Mouse (Mus musculus): ENCODE data around the gene Aldh2. TPM values are rescaled to one million over a fixed set of nuclear protein-coding genes. Genes with fewer than 3 reads are reported as not detected.
A peak's percentile ranks its signal among the peaks of the same experiment; 100 is the strongest.

The Aldh2 gene
- polyA plus RNA-seq, 1 experiment from 2014 or later: 38.3 TPM

DNA sequence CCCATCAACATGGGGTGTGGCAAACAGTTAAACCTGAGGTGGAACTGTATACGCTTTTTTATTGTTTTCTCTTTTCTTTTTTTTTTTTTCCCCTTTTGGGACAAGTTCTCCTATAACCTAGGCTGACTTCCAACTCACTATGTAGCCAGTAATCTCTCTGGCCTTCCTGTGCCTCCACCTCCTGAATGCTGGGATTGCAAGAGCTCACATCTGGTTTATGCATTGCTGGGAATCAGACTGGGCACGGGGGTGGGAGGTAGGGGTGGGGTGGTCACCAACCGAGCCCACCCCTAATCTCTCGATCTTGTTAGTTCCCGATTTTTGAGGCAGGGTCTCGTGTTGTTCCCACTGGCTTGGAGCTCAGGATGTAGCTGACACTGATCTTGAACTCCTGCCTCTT, 3.7 kb downstream of the Aldh2 start:
- Histone ChIP-seq H3K4me2 (ENCODE audit: low read length) (no peak overlapping the region), H3K9ac (ENCODE audit: low read length) (no peak overlapping the region), H3K9me3 (replicated peaks; ENCODE audit: control insufficient read depth, low read length) (no peaks in the 10 kb centered on the region), H3K27ac (ENCODE audit: low read depth, low read length) (no peak overlapping the region), H3K27me3 (replicated peaks; ENCODE audit: control insufficient read depth, insufficient read depth, low read length) (no peaks in the 10 kb centered on the region), H3K36me3 (ENCODE audit: control insufficient read depth, insufficient read depth, low read length) (no peaks in the 10 kb centered on the region), H3K4me3 (ENCODE audit: low read depth, low read length) (no peak overlapping the region), H3K4me1 (ENCODE audit: control insufficient read depth, insufficient read depth, low read length) (peaks cover 8% of the 10 kb centered on the region)
- no peak for DNase-seq (ENCODE audit: low spot score)
- no peak for ATAC-seq
- 88% methylated on average over 6 of the region's 6 CpGs for WGBS

DNA sequence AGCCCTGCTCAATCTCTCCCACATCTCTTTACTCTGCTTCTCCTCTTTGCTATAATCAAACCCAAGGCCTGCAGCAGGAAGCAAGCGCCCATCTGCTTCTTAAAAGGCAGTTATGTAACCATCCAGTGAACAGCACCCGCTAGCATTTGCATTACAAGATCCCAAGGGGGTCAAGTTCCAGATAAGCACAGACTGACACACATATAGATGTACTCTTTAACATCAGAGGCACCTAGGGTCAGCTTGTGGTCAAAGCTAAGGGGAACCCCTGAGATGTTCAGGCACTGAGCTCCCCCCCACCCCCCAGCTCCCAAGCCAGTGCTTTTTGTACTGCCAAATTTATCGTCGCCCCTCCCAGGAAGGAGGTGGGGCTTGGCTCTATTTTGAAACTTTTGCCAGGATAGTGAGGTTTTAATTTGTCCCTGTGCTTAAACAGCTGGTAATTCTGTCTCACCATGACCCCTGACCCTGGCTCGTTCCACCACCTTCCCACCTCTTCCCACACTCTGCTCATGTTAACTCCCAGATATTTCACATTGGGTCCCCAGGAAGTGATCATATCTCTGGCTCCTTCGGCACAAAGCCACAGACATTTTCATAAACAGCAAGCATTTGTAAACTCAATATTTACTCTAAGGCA, 7.1 kb downstream of the Aldh2 start:
- no peak overlapping the region for H3K27ac ChIP-seq (ENCODE audit: low read depth, low read length)
- no peaks in the 10 kb centered on the region for H3K27me3 ChIP-seq (replicated peaks; ENCODE audit: control insufficient read depth, insufficient read depth, low read length)
- no peak overlapping the region for H3K4me2 ChIP-seq (ENCODE audit: low read length)
- H3K36me3 ChIP-seq (ENCODE audit: control insufficient read depth, insufficient read depth, low read length): no peaks in the 10 kb centered on the region
- no peaks in the 10 kb centered on the region for H3K9me3 ChIP-seq (replicated peaks; ENCODE audit: control insufficient read depth, low read length)
- H3K4me1 ChIP-seq (ENCODE audit: control insufficient read depth, insufficient read depth, low read length): no peaks in the 10 kb centered on the region
- no peak overlapping the region for H3K9ac ChIP-seq (ENCODE audit: low read length)
- 84% methylated on average over 6 of the region's 6 CpGs for WGBS
- H3K4me3 ChIP-seq (ENCODE audit: low read depth, low read length): no peak overlapping the region
- DNase-seq (ENCODE audit: low spot score): no peak
- ATAC-seq: no peak

DNA sequence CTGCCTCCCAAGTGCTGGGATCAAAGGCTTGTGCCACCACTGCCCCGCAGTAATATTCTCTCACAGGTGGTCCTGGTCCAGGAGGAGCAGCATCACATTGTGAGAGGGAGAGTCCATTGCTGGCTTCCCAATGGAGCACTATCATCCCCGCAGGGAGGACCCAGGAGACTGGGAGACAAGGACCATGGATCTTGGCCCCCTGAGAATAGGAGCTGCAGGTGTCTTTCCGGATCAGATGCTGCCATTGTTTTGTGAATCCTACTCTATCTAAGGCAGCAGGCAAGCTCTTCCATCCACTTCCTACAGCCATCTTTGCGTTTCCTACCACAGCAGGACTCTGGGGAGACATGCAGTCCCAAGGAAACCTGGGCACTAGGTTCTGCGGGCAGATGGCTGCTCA, 7.9 kb downstream of the Aldh2 start:
- ATAC-seq: no peak
- H3K27me3 ChIP-seq (replicated peaks; ENCODE audit: control insufficient read depth, insufficient read depth, low read length): no peaks in the 10 kb centered on the region
- WGBS: 85% methylated on average over 5 of the region's 5 CpGs
- no peak overlapping the region for H3K27ac ChIP-seq (ENCODE audit: low read depth, low read length)
- no peaks in the 10 kb centered on the region for H3K36me3 ChIP-seq (ENCODE audit: control insufficient read depth, insufficient read depth, low read length)
- H3K4me2 ChIP-seq (ENCODE audit: low read length): no peak overlapping the region
- H3K4me3 ChIP-seq (ENCODE audit: low read depth, low read length): no peak overlapping the region
- no peak for DNase-seq (ENCODE audit: low spot score)
- no peaks in the 10 kb centered on the region for H3K4me1 ChIP-seq (ENCODE audit: control insufficient read depth, insufficient read depth, low read length)
- H3K9me3 ChIP-seq (replicated peaks; ENCODE audit: control insufficient read depth, low read length): no peaks in the 10 kb centered on the region
- H3K9ac ChIP-seq (ENCODE audit: low read length): no peak overlapping the region

DNA sequence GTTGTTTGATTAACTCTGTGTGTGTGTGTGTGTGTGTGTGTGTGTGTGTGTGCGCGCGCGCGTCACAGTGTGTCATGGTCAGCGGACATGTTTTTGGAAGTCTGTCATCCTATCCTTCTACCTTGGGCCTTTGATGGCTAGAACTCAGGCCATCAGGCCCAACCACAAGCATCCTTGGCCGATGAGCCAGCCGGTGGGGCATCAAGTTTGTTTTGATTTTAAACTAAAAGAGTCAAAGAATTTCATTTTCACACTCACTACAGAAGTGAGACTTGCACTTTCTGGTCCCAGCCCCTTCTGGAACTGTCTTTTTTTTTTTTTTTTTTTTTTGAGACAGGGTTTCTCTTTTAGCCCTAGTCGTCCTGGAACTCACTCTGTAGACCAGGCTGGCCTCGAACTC, 8.6 kb downstream of the Aldh2 start:
- 96% methylated on average over 10 of the region's 10 CpGs for WGBS
- no peaks in the 10 kb centered on the region for H3K4me1 ChIP-seq (ENCODE audit: control insufficient read depth, insufficient read depth, low read length)

DNA sequence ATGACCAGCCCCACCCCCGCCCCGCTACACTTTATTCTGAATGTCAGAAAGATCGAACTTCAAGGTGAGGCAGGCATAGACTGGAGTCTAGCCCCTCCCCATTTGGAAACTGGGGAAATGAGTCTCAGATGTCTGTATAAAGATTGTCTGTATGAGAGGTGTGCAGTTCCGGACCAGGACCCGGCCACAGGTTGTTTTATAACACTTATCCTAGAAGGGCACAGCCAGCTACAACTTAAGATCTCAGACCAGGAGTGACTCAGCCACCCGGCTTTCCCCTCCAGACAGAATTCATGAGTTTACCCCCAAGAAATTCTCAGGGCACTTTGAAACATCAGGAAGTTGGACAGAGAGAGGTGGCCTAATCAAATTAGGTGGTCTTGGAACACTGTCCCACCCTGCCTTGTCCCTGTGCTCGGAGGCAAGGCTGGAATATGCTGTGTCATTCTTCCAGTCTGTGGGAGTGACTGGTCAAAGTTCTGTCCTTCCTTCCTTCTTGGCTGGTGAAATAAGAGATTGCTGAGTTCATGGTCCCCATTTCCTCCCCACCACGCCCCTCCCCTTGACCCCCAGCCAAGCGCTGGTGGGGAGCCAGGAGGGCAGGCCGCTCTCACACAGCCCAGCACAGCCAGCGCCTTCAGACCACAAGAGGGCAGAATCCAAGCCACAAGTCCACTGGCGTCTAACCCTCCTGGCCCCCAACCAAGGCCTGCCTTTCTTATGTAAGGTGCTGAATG, 9.7 kb downstream of the Aldh2 start:
- no peak overlapping the region for H3K4me2 ChIP-seq (ENCODE audit: low read length)
- no peaks in the 10 kb centered on the region for H3K27me3 ChIP-seq (replicated peaks; ENCODE audit: control insufficient read depth, insufficient read depth, low read length)
- H3K9me3 ChIP-seq (replicated peaks; ENCODE audit: control insufficient read depth, low read length): no peaks in the 10 kb centered on the region
- no peak overlapping the region for H3K27ac ChIP-seq (ENCODE audit: low read depth, low read length)
- DNase-seq (ENCODE audit: low spot score) (peak; percentile 25), ATAC-seq (no peak)
- no peaks in the 10 kb centered on the region for H3K4me1 ChIP-seq (ENCODE audit: control insufficient read depth, insufficient read depth, low read length)
- H3K4me3 ChIP-seq (ENCODE audit: low read depth, low read length): no peak overlapping the region
- 60% methylated on average over 12 of the region's 12 CpGs for WGBS
- H3K36me3 ChIP-seq (ENCODE audit: control insufficient read depth, insufficient read depth, low read length): peaks cover 10% of the 10 kb centered on the region
- no peak overlapping the region for H3K9ac ChIP-seq (ENCODE audit: low read length)

More for the DNA sequence above, 8.6 kb downstream of the Aldh2 start:
- Histone ChIP-seq H3K9ac (ENCODE audit: low read length) (no peak overlapping the region), H3K36me3 (ENCODE audit: control insufficient read depth, insufficient read depth, low read length) (no peaks in the 10 kb centered on the region), H3K4me2 (ENCODE audit: low read length) (no peak overlapping the region), H3K4me3 (ENCODE audit: low read depth, low read length) (no peak overlapping the region), H3K27me3 (replicated peaks; ENCODE audit: control insufficient read depth, insufficient read depth, low read length) (no peaks in the 10 kb centered on the region), H3K9me3 (replicated peaks; ENCODE audit: control insufficient read depth, low read length) (no peaks in the 10 kb centered on the region), H3K27ac (ENCODE audit: low read depth, low read length) (no peak overlapping the region)
- no peak for ATAC-seq
- no peak for DNase-seq (ENCODE audit: low spot score)

DNA sequence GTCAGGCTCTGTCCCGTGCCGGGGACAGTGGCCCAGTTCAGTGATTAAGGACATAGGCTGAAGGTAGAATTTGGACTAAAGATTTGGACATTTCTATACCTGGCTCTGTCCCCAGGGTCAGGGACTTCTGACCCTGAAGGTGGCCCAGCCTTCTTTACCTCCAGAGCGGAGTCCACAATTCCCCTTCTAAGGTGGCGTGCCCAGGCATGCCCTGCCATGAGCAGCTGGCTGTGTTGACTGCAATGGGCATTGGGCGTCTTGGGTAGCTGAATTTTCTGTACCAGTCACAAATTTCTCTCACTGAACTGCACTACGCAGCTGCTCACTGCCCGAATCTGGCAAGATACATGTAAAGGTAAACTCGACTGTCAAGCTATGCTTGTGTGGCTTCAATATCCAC, 11.7 kb downstream of the Aldh2 start:
- ATAC-seq: no peak
- Histone ChIP-seq H3K9ac (ENCODE audit: low read length) (no peak overlapping the region), H3K27me3 (replicated peaks; ENCODE audit: control insufficient read depth, insufficient read depth, low read length) (no peaks in the 10 kb centered on the region), H3K9me3 (replicated peaks; ENCODE audit: control insufficient read depth, low read length) (no peaks in the 10 kb centered on the region), H3K36me3 (ENCODE audit: control insufficient read depth, insufficient read depth, low read length) (peaks cover 16% of the 10 kb centered on the region), H3K27ac (ENCODE audit: low read depth, low read length) (no peak overlapping the region), H3K4me2 (ENCODE audit: low read length) (no peak overlapping the region), H3K4me1 (ENCODE audit: control insufficient read depth, insufficient read depth, low read length) (no peaks in the 10 kb centered on the region), H3K4me3 (ENCODE audit: low read depth, low read length) (no peak overlapping the region)
- no peak for DNase-seq (ENCODE audit: low spot score)
- WGBS: 92% methylated on average over 8 of the region's 8 CpGs

DNA sequence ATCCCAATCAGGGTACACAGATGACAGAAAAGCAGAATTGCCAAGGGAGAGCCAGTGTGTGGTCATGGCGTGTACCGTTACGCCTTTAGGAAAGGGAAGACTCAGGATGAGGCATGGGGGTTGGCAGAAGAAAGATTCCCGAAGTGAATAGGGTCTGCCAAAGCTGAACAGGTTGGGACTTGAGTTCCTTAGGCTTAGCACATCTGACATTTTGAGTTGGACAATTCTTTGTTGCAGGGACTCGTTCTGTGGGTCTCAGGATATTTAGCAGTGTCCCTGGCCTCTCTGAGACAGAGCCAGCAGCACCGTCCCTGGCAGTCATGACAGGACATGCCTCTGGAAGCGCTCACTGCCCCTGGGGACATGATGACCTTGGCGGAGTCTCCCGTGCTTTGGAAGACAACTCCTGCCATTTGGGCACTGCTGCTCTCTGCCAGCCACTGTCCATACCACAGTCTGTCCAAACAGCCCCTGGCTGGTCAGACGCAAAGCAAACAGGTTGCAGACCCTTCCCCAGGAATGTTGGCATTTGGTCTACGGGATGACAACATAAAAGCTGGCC, 16.6 kb downstream of the Aldh2 start:
- Histone ChIP-seq H3K4me1 (ENCODE audit: control insufficient read depth, insufficient read depth, low read length) (no peaks in the 10 kb centered on the region), H3K4me3 (ENCODE audit: low read depth, low read length) (no peak overlapping the region), H3K9me3 (replicated peaks; ENCODE audit: control insufficient read depth, low read length) (no peaks in the 10 kb centered on the region), H3K4me2 (ENCODE audit: low read length) (no peak overlapping the region), H3K9ac (ENCODE audit: low read length) (no peak overlapping the region), H3K27ac (ENCODE audit: low read depth, low read length) (no peak overlapping the region), H3K27me3 (replicated peaks; ENCODE audit: control insufficient read depth, insufficient read depth, low read length) (no peaks in the 10 kb centered on the region), H3K36me3 (ENCODE audit: control insufficient read depth, insufficient read depth, low read length) (peaks cover 29% of the 10 kb centered on the region)
- WGBS: 93% methylated on average over 11 of the region's 11 CpGs
- ATAC-seq (no peak), DNase-seq (ENCODE audit: low spot score) (no peak)

DNA sequence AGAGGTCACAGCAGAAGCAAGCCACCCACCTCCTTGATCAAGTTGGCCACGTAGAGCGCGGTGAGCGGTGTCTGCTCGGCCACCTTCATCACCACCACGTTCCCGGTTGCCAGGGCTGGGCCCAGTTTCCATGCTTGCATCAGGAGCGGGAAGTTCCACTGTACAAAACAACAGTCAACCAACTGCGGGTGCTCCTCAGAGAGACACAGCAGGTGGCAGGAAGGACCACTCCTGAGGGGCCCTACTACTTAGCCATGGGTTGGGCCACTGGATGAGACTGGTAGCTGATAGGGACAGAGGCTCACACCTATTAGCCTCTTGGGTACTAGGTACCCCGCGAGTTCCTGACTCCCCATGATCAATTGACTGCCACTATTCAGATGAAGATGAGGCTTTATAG, 17.8 kb downstream of the Aldh2 start:
- H3K4me3 ChIP-seq (ENCODE audit: low read depth, low read length): no peak overlapping the region
- H3K4me2 ChIP-seq (ENCODE audit: low read length): no peak overlapping the region
- 96% methylated on average over 11 of the region's 11 CpGs for WGBS
- ATAC-seq (no peak), DNase-seq (ENCODE audit: low spot score) (no peak)
- H3K27me3 ChIP-seq (replicated peaks; ENCODE audit: control insufficient read depth, insufficient read depth, low read length): no peaks in the 10 kb centered on the region
- no peaks in the 10 kb centered on the region for H3K9me3 ChIP-seq (replicated peaks; ENCODE audit: control insufficient read depth, low read length)
- no peaks in the 10 kb centered on the region for H3K4me1 ChIP-seq (ENCODE audit: control insufficient read depth, insufficient read depth, low read length)
- no peak overlapping the region for H3K27ac ChIP-seq (ENCODE audit: low read depth, low read length)
- H3K36me3 ChIP-seq (ENCODE audit: control insufficient read depth, insufficient read depth, low read length): peaks cover 35% of the 10 kb centered on the region
- no peak overlapping the region for H3K9ac ChIP-seq (ENCODE audit: low read length)

DNA sequence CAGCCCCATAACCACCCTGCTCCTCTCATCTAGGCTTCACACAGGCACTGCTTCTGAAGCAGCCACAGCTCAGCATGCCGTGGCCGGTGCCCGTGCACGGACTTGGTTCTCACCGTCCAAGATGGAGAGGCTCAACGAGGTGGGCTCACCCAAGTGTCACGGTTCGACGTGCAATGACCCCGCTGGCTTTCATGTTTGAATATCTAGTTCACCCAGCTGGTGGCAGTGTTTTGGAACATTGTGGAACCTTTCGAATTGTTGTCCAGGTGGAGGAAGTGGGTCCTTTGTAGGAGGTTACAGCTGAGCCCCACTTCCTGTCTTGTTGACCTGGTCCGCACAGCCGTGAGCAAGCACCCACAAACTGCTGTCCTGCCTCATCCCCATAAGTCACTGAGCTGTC, 19.5 kb downstream of the Aldh2 start:
- H3K9ac ChIP-seq (ENCODE audit: low read length): no peak overlapping the region
- H3K36me3 ChIP-seq (ENCODE audit: control insufficient read depth, insufficient read depth, low read length): peaks cover 32% of the 10 kb centered on the region
- no peak for DNase-seq (ENCODE audit: low spot score)
- ATAC-seq: no peak
- H3K4me1 ChIP-seq (ENCODE audit: control insufficient read depth, insufficient read depth, low read length): no peaks in the 10 kb centered on the region
- H3K4me3 ChIP-seq (ENCODE audit: low read depth, low read length): no peak overlapping the region
- 90% methylated on average over 13 of the region's 13 CpGs for WGBS
- H3K27me3 ChIP-seq (replicated peaks; ENCODE audit: control insufficient read depth, insufficient read depth, low read length): no peaks in the 10 kb centered on the region
- no peaks in the 10 kb centered on the region for H3K9me3 ChIP-seq (replicated peaks; ENCODE audit: control insufficient read depth, low read length)
- H3K27ac ChIP-seq (ENCODE audit: low read depth, low read length): no peak overlapping the region
- no peak overlapping the region for H3K4me2 ChIP-seq (ENCODE audit: low read length)

Data from forebrain, embryonic 14.5 days (tissue).